Mouse (Mus musculus): ENCODE results near the gene Cnih1. TPM values are rescaled to one million over a fixed set of nuclear protein-coding genes. Genes with fewer than 3 reads are reported as not detected.
"Not testable (repeated sequence)": the region's sequence is repeated elsewhere in the genome, so short reads cannot be mapped to it uniquely, and the experiment has no call there.

Gene Cnih1
- polyA plus RNA-seq, 1 experiment = 121 TPM

DNA sequence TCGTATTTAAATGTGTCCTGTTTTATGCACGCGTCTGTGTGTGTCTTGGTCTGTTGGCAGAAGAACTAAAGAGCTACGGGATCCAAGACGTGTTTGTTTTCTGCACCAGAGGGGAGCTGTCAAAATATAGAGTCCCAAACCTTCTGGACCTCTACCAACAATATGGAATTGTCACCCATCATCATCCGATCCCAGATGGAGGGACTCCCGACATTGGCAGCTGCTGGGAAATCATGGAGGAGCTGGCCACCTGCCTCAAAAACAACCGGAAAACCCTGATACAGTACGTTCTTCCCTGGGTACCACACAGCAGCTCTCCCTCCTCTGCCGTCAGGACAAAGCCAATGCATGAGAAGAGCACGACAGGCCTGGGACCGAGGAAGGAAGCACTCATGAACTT is 21.1 kb downstream of the Cnih1 start:
- Histone ChIP-seq H3K4me3 (replicated peaks; ENCODE audit: insufficient read depth, low read depth, low read length) (no peak overlapping the region), H3K4me1 (ENCODE audit: control insufficient read depth, insufficient read depth, low read length) (peaks cover 3% of the 10 kb centered on the region; the same call in 1 of the 2 replicates), H3K27me3 (ENCODE audit: control insufficient read depth, insufficient read depth, low read length) (no peaks in the 10 kb centered on the region), H3K27ac (ENCODE audit: insufficient read depth, low read length) (no peak overlapping the region)
- 8% methylated on average over 12 of the region's 12 CpGs for WGBS
- no peak for TF ChIP-seq CTCF (IDR thresholded peaks at IDR 0.05; ENCODE audit: borderline replicate concordance, insufficient read depth, low read depth, low read length)
- no peak for TF ChIP-seq POLR2A (IDR thresholded peaks at IDR 0.05; ENCODE audit: borderline replicate concordance, insufficient read depth, low read length)
- DNase-seq = peak; percentile 36 to 39

GRCm38 (mm10) chr14:46761186-46761585 is 27.0 kb downstream of the Cnih1 start:
- Histone ChIP-seq H3K27ac (ENCODE audit: insufficient read depth, low read length) (no peak overlapping the region), H3K4me1 (ENCODE audit: control insufficient read depth, insufficient read depth, low read length) (0 out of 2 replicates have a peak, but pooled peaks cover 3% of the 10 kb centered on the region), H3K4me3 (replicated peaks; ENCODE audit: insufficient read depth, low read depth, low read length) (no peak overlapping the region), H3K27me3 (ENCODE audit: control insufficient read depth, insufficient read depth, low read length) (no peaks in the 10 kb centered on the region)
- TF ChIP-seq POLR2A (IDR thresholded peaks at IDR 0.05; ENCODE audit: borderline replicate concordance, insufficient read depth, low read length) (no peak), CTCF (IDR thresholded peaks at IDR 0.05; ENCODE audit: borderline replicate concordance, insufficient read depth, low read depth, low read length) (no peak)
- no peak for DNase-seq
- 36% methylated on average over 6 of the region's 6 CpGs for WGBS

- TF ChIP-seq CTCF (IDR thresholded peaks at IDR 0.05; ENCODE audit: borderline replicate concordance, insufficient read depth, low read depth, low read length) = no peak
- no peak for TF ChIP-seq POLR2A (IDR thresholded peaks at IDR 0.05; ENCODE audit: borderline replicate concordance, insufficient read depth, low read length)
- WGBS = under 1% methylated on average over 54 of the region's 54 CpGs
- Histone ChIP-seq H3K4me3 (replicated peaks; ENCODE audit: insufficient read depth, low read depth, low read length) (peak within 1 kb of the TSS; percentile 60), H3K27me3 (ENCODE audit: control insufficient read depth, insufficient read depth, low read length) (no peaks in the 10 kb centered on the region), H3K4me1 (ENCODE audit: control insufficient read depth, insufficient read depth, low read length) (0 out of 2 replicates have a peak, but pooled peaks cover 3% of the 10 kb centered on the region), H3K27ac (ENCODE audit: insufficient read depth, low read length) (no peak within 1 kb of the TSS)
- DNase-seq = peak; percentile 78 to 86
Observed at GRCm38 (mm10) chr14:46760355-46761029, 27.7 kb downstream of the Cnih1 start, which contains the start of gene Cdkn3. TSS of gene Cdkn3 (plus strand) at chr14:46760541.

DNA sequence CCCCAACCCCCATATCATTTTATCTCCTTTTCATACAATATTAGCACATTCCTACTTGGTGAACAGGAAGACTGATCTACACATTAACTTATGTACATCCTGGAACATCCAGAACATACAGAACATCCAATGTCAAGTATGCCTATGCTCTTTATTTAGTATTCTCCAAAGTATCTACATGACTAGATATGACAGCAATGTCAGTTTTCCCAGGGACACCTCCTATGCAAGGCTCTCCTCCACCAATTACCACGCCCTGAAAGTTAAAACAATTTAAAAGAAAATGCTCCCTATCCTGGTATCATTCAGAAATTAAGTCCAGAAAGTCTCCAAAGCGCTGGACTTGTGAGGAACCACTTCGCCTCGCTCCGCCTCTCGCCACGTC is 28.2 kb downstream of the Cnih1 start:
- no peak overlapping the region for H3K27ac ChIP-seq (ENCODE audit: insufficient read depth, low read length)
- H3K4me3 ChIP-seq (replicated peaks; ENCODE audit: insufficient read depth, low read depth, low read length) = peak overlapping the region; percentile 60
- H3K4me1 ChIP-seq (ENCODE audit: control insufficient read depth, insufficient read depth, low read length) = 0 out of 2 replicates have a peak, but pooled peaks cover 3% of the 10 kb centered on the region
- DNase-seq = no peak
- no peaks in the 10 kb centered on the region for H3K27me3 ChIP-seq (ENCODE audit: control insufficient read depth, insufficient read depth, low read length)
- 2% methylated on average over 7 of the region's 7 CpGs for WGBS
- TF ChIP-seq CTCF (IDR thresholded peaks at IDR 0.05; ENCODE audit: borderline replicate concordance, insufficient read depth, low read depth, low read length) = no peak
- TF ChIP-seq POLR2A (IDR thresholded peaks at IDR 0.05; ENCODE audit: borderline replicate concordance, insufficient read depth, low read length) = no peak

DNA sequence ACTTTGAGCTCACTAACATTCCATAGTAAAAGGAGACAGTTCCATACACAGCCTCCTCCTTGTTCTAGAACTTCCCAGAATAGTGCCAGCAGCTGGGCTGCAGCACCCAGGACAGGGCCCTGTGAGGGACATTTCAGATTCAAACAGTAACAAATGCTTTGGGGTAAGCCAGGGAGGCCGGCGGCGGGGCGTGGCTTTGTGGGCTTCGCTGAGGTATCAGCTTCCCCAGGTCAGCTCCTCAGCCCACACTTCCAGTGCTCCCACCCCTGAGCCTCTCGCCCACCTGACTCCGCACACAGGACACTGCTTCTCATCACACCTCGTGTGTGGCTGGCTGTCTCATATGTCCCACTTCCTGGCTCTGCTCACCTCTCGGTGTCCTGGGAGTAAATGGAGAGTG is 30.5 kb downstream of the Cnih1 start:
- TF ChIP-seq POLR2A (IDR thresholded peaks at IDR 0.05; ENCODE audit: borderline replicate concordance, insufficient read depth, low read length) (no peak), CTCF (IDR thresholded peaks at IDR 0.05; ENCODE audit: borderline replicate concordance, insufficient read depth, low read depth, low read length) (no peak)
- WGBS = 67% methylated on average over 9 of the region's 9 CpGs
- no peak for DNase-seq
- Histone ChIP-seq H3K27ac (ENCODE audit: insufficient read depth, low read length) (no peak overlapping the region), H3K4me1 (ENCODE audit: control insufficient read depth, insufficient read depth, low read length) (0 out of 2 replicates have a peak, but pooled peaks cover 3% of the 10 kb centered on the region), H3K4me3 (replicated peaks; ENCODE audit: insufficient read depth, low read depth, low read length) (no peak overlapping the region), H3K27me3 (ENCODE audit: control insufficient read depth, insufficient read depth, low read length) (no peaks in the 10 kb centered on the region)

- H3K4me3 ChIP-seq (replicated peaks; ENCODE audit: insufficient read depth, low read depth, low read length) = no peak overlapping the region
- no peak for DNase-seq
- H3K4me1 ChIP-seq (ENCODE audit: control insufficient read depth, insufficient read depth, low read length) = 0 out of 2 replicates have a peak, but pooled peaks cover 2% of the 10 kb centered on the region
- 95% methylated on average over 8 of the region's 8 CpGs for WGBS
- TF ChIP-seq CTCF (IDR thresholded peaks at IDR 0.05; ENCODE audit: borderline replicate concordance, insufficient read depth, low read depth, low read length) (no peak), POLR2A (IDR thresholded peaks at IDR 0.05; ENCODE audit: borderline replicate concordance, insufficient read depth, low read length) (no peak)
- no peaks in the 10 kb centered on the region for H3K27me3 ChIP-seq (ENCODE audit: control insufficient read depth, insufficient read depth, low read length)
- H3K27ac ChIP-seq (ENCODE audit: insufficient read depth, low read length) = no peak overlapping the region
Observed at GRCm38 (mm10) chr14:46755851-46756250, 32.4 kb downstream of the Cnih1 start.

DNA sequence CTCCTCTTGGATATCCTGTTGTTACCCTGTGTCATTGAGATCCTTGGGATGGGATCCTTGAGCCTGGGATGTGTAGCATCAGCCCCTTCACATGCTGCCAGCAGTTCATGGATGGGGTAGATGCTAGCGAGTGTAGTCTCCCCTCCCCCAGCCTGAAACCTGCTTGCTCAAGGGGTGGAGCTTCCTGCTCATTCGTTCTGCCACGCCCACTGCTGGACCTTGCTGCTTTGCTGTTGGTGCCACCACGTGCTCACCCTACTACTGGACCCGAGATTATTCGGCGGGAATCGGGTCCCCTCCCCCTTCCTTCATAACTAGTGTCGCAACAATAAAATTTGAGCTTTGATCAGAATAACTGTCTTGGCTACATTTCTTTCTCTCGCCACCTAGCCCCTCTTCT is 33.8 kb downstream of the Cnih1 start:
- not testable (repeated sequence) for H3K4me1 ChIP-seq (ENCODE audit: control insufficient read depth, insufficient read depth, low read length); H3K27me3 ChIP-seq (ENCODE audit: control insufficient read depth, insufficient read depth, low read length); H3K4me3 ChIP-seq (replicated peaks; ENCODE audit: insufficient read depth, low read depth, low read length); H3K27ac ChIP-seq (ENCODE audit: insufficient read depth, low read length); DNase-seq
- 66% methylated on average over 10 of the region's 10 CpGs for WGBS

DNA sequence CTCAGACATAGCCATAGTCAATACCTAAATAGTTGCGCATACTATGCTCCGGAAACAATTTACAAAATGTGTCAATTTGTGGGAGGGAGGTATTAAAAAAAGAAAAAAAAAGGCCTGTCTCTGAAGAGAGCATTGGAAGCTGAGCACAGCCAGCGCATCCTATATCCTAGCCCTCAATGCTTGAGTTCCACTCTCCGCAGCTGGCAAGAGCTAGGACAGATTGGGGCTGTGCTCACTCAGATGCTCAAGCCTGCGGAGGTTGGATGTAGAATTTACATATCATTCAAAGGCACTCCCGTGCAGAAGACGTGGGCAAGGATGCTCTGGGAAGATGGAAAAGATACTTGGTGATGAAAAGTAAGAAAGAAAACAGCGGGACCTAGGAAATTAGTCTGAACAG is 42.8 kb downstream of the Cnih1 start:
- 89% methylated on average over 8 of the region's 8 CpGs for WGBS

More for the DNA sequence above, 42.8 kb downstream of the Cnih1 start:
- H3K27ac ChIP-seq (ENCODE audit: insufficient read depth, low read length) = no peak overlapping the region
- no peaks in the 10 kb centered on the region for H3K4me1 ChIP-seq (ENCODE audit: control insufficient read depth, insufficient read depth, low read length)
- TF ChIP-seq POLR2A (IDR thresholded peaks at IDR 0.05; ENCODE audit: borderline replicate concordance, insufficient read depth, low read length) (no peak), CTCF (IDR thresholded peaks at IDR 0.05; ENCODE audit: borderline replicate concordance, insufficient read depth, low read depth, low read length) (no peak)
- DNase-seq = no peak
- H3K4me3 ChIP-seq (replicated peaks; ENCODE audit: insufficient read depth, low read depth, low read length) = no peak overlapping the region
- H3K27me3 ChIP-seq (ENCODE audit: control insufficient read depth, insufficient read depth, low read length) = no peaks in the 10 kb centered on the region

Measured in cerebellum, adult 2 months (tissue).